Mouse (Mus musculus): ENCODE results near the gene Yjefn3.
A peak's percentile ranks its signal among the peaks of the same experiment; 100 is the strongest.

The Yjefn3 gene

GRCm38 (mm10) chr8:69907106-69907505, 4.6 kb upstream of the Yjefn3 start:
- no peak for DNase-seq (ENCODE audit: low read depth, low spot score)

GRCm38 (mm10) chr8:69906260-69906659, 3.7 kb upstream of the Yjefn3 start:
- DNase-seq (ENCODE audit: low read depth, low spot score): no peak

GRCm38 (mm10) chr8:69904096-69904495, 1.6 kb upstream of the Yjefn3 start:
- DNase-seq (ENCODE audit: low read depth, low spot score): no peak

- DNase-seq (ENCODE audit: low read depth, low spot score): peak; percentile 99
These were observed 591 bp upstream of the Yjefn3 start for GRCm38 (mm10) chr8:69903063-69903542.

- DNase-seq (ENCODE audit: low read depth, low spot score): peak; percentile 99
These were observed 889 bp downstream of the Yjefn3 start for GRCm38 (mm10) chr8:69901484-69902162.

GRCm38 (mm10) chr8:69900895-69901451, 1.5 kb downstream of the Yjefn3 start:
- DNase-seq (ENCODE audit: low read depth, low spot score): no peak

- DNase-seq (ENCODE audit: low read depth, low spot score): no peak
These were observed 2.6 kb downstream of the Yjefn3 start for GRCm38 (mm10) chr8:69899876-69900275.

GRCm38 (mm10) chr8:69897857-69898256, 4.7 kb downstream of the Yjefn3 start:
- no peak for DNase-seq (ENCODE audit: low read depth, low spot score)

GRCm38 (mm10) chr8:69895772-69896451, 6.6 kb downstream of the Yjefn3 start:
- DNase-seq (ENCODE audit: low read depth, low spot score): no peak

- no peak for DNase-seq (ENCODE audit: low read depth, low spot score)
These were observed 7.6 kb downstream of the Yjefn3 start for GRCm38 (mm10) chr8:69894836-69895332.

- DNase-seq (ENCODE audit: low read depth, low spot score): peak; percentile 75
These were observed 8.6 kb downstream of the Yjefn3 start for GRCm38 (mm10) chr8:69893863-69894262.

GRCm38 (mm10) chr8:69890813-69891241, 11.7 kb downstream of the Yjefn3 start:
- peak; percentile 30 for DNase-seq (ENCODE audit: low read depth, low spot score)

GRCm38 (mm10) chr8:69888902-69889301, 13.6 kb downstream of the Yjefn3 start:
- no peak for DNase-seq (ENCODE audit: low read depth, low spot score)

- DNase-seq (ENCODE audit: low read depth, low spot score): no peak
These were observed 14.2 kb downstream of the Yjefn3 start for GRCm38 (mm10) chr8:69888244-69888866.

- DNase-seq (ENCODE audit: low read depth, low spot score): peak; percentile 57
These were observed 14.9 kb downstream of the Yjefn3 start, which contains the start of gene Cilp2 for GRCm38 (mm10) chr8:69887289-69888243. TSS of gene Cilp2 (minus strand) at chr8:69887687.

GRCm38 (mm10) chr8:69884141-69884540, 18.4 kb downstream of the Yjefn3 start:
- DNase-seq (ENCODE audit: low read depth, low spot score): no peak

GRCm38 (mm10) chr8:69882833-69883600, 19.5 kb downstream of the Yjefn3 start:
- no peak for DNase-seq (ENCODE audit: low read depth, low spot score)

GRCm38 (mm10) chr8:69882021-69882756, 20.3 kb downstream of the Yjefn3 start:
- DNase-seq (ENCODE audit: low read depth, low spot score): no peak

GRCm38 (mm10) chr8:69881261-69881865, 21.1 kb downstream of the Yjefn3 start:
- DNase-seq (ENCODE audit: low read depth, low spot score): no peak
